Mouse (Mus musculus) forebrain, embryonic 14.5 days (tissue): ENCODE measurements around the gene Zbp1. TPM values are rescaled to one million over a fixed set of nuclear protein-coding genes. Genes with fewer than 3 reads are reported as not detected.

ENCODE experiments used
- ATAC-seq: fragments of 200-750 bp; cut with Nextera tagmentation; 2 replicates; pipeline ENCODE4 v1.8.0; 2017; ENCODE audit warnings: mild to moderate bottlenecking, moderate library complexity
- DNase-seq: peaks from one replicate; pipeline ENCODE4 v3.0.0-alpha.2; 2015; ENCODE audit warnings: low spot score
- H3K27ac ChIP-seq: fragments of 300-500 bp; sonication (generic); 2 replicates; pipeline ENCODE4 v1.5.1; 2014; ENCODE audit warnings: low read depth, mild to moderate bottlenecking, control low read depth, low read length, moderate library complexity
- H3K27me3 ChIP-seq: fragments of 300-500 bp; sonication (generic); replicated peaks from 2 replicates; pipeline ENCODE4 v1.6.1; 2014; ENCODE audit warnings: low read length, control low read depth, mixed read lengths; ENCODE audit not compliant: control insufficient read depth, insufficient read depth
- H3K36me3 ChIP-seq: fragments of 300-500 bp; sonication (generic); 2 replicates; pipeline ENCODE4 v1.6.1; 2014; ENCODE audit warnings: low read length, control low read depth; ENCODE audit not compliant: control insufficient read depth, insufficient read depth
- H3K4me1 ChIP-seq: fragments of 300-500 bp; sonication (generic); 2 replicates; pipeline ENCODE4 v1.6.1; 2014; ENCODE audit warnings: antibody characterized with exemption, low read length, control low read depth; ENCODE audit not compliant: control insufficient read depth, insufficient read depth
- H3K4me2 ChIP-seq: fragments of 300-500 bp; sonication (generic); 2 replicates; pipeline ENCODE4 v1.6.1; 2014; ENCODE audit warnings: mild to moderate bottlenecking, control low read depth, low read length
- H3K4me3 ChIP-seq: fragments of 300-500 bp; sonication (generic); 2 replicates; pipeline ENCODE4 v1.5.1; 2014; ENCODE audit warnings: low read depth, low read length, control low read depth
- H3K9ac ChIP-seq: fragments of 300-500 bp; sonication (generic); 2 replicates; pipeline ENCODE4 v1.6.1; 2014; ENCODE audit warnings: mild to moderate bottlenecking, low read length, control low read depth, moderate library complexity
- H3K9me3 ChIP-seq: fragments of 300-500 bp; sonication (generic); replicated peaks from 2 replicates; pipeline ENCODE4 v1.6.1; 2016; ENCODE audit warnings: low read length, control low read depth, mixed read lengths; ENCODE audit not compliant: control insufficient read depth
- WGBS: fragments of 180-500 bp; shearing (Covaris S2); extraction: QIAGEN DNeasy Blood & Tissue Kit; methylation state at CpG from one replicate; pipeline ENCODE4 v1.1.7; 2014; 5-methylcytosine and 5-hydroxymethylcytosine counted together
- polyA plus RNA-seq: library from polyadenylated mRNA; unstranded; fragments of >200 nt; fragmentation: Nextera tagmentation; extraction: Ambion mirVana; gene quantifications from 2 replicates; pipeline ENCODE4 v1.2.1, GENCODE M21; 2014

Zbp1 gene
- polyA plus RNA-seq, 1 experiment from 2014 or later: not detected

DNA sequence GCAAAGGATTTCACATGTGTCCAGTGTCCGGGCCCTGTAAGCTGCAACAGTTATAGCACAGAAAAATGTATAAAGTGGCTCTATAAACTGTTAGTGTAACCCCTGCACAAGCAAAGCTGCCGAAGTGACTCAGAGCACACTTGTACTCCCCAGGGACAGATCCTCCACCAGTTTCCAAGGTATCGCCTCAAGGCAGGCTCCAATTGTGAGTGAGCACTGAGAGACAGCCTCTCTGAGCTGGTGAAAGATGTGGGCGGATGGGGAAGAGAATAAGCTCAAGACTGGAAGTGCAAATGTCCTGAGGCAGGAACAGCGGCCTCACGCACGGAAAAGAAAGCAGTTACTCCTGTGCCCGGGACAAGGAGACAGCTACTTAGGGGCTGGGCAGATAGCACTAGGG, 31.2 kb upstream of the Zbp1 start:
- Histone ChIP-seq H3K4me2 (no peak overlapping the region), H3K4me3 (no peak overlapping the region), H3K4me1 (peaks cover 53% of the 10 kb centered on the region), H3K36me3 (no peaks in the 10 kb centered on the region), H3K9ac (no peak overlapping the region), H3K9me3 (no peaks in the 10 kb centered on the region), H3K27me3 (no peaks in the 10 kb centered on the region), H3K27ac (peak overlapping the region; percentile 6; the same call in 1 of the 2 replicates)
- no peak for ATAC-seq
- WGBS: 74% methylated on average over 8 of the region's 8 CpGs
- DNase-seq: no peak

GRCm38 (mm10) chr2:173249386-173249785, 30.7 kb upstream of the Zbp1 start:
- Histone ChIP-seq H3K27me3 (no peaks in the 10 kb centered on the region), H3K4me3 (no peak overlapping the region), H3K4me1 (peaks cover 47% of the 10 kb centered on the region), H3K27ac (peak overlapping the region; percentile 15; the same call in 1 of the 2 replicates), H3K9ac (no peak overlapping the region), H3K36me3 (no peaks in the 10 kb centered on the region), H3K9me3 (no peaks in the 10 kb centered on the region), H3K4me2 (no peak overlapping the region)
- DNase-seq (peak; percentile 54), ATAC-seq (peak; percentile 43; the same call in 1 of the 2 replicates)
- WGBS: 56% methylated on average over 3 of the region's 3 CpGs

- H3K27me3 ChIP-seq: no peaks in the 10 kb centered on the region
- no peaks in the 10 kb centered on the region for H3K9me3 ChIP-seq
- no peaks in the 10 kb centered on the region for H3K36me3 ChIP-seq
- DNase-seq (no peak), ATAC-seq (no peak)
- H3K9ac ChIP-seq: no peak overlapping the region
- 81% methylated on average over 7 of the region's 7 CpGs for WGBS
- 0 out of 2 replicates have a peak overlapping the region, but pooled peaks have one; percentile 15 for H3K27ac ChIP-seq
- H3K4me1 ChIP-seq: peaks cover 44% of the 10 kb centered on the region
- no peak overlapping the region for H3K4me3 ChIP-seq
- no peak overlapping the region for H3K4me2 ChIP-seq
These were observed 30.1 kb upstream of the Zbp1 start for GRCm38 (mm10) chr2:173248822-173249221.

- Histone ChIP-seq H3K36me3 (no peaks in the 10 kb centered on the region), H3K4me3 (no peak overlapping the region), H3K4me2 (no peak overlapping the region), H3K9me3 (no peaks in the 10 kb centered on the region), H3K27ac (no peak overlapping the region), H3K4me1 (peaks cover 43% of the 10 kb centered on the region), H3K27me3 (no peaks in the 10 kb centered on the region), H3K9ac (no peak overlapping the region)
- ATAC-seq (no peak), DNase-seq (no peak)
- 63% methylated on average over 2 of the region's 2 CpGs for WGBS
These were observed 29.2 kb upstream of the Zbp1 start for GRCm38 (mm10) chr2:173247911-173248310.

- Histone ChIP-seq H3K4me2 (no peak overlapping the region), H3K9ac (no peak overlapping the region), H3K36me3 (no peaks in the 10 kb centered on the region), H3K27ac (no peak overlapping the region), H3K4me3 (no peak overlapping the region), H3K4me1 (peaks cover 45% of the 10 kb centered on the region), H3K27me3 (no peaks in the 10 kb centered on the region), H3K9me3 (no peaks in the 10 kb centered on the region)
- ATAC-seq: no peak
- WGBS: 15% methylated on average over 2 of the region's 2 CpGs
- no peak for DNase-seq
These were observed 28.5 kb upstream of the Zbp1 start for GRCm38 (mm10) chr2:173247197-173247596.

GRCm38 (mm10) chr2:173246688-173247087, 28.0 kb upstream of the Zbp1 start:
- peaks cover 40% of the 10 kb centered on the region for H3K4me1 ChIP-seq
- H3K4me2 ChIP-seq: no peak overlapping the region
- no peak overlapping the region for H3K9ac ChIP-seq
- H3K27ac ChIP-seq: no peak overlapping the region
- H3K27me3 ChIP-seq: no peaks in the 10 kb centered on the region
- H3K4me3 ChIP-seq: no peak overlapping the region
- no peaks in the 10 kb centered on the region for H3K9me3 ChIP-seq
- no peaks in the 10 kb centered on the region for H3K36me3 ChIP-seq
- DNase-seq: no peak
- ATAC-seq: no peak
- 73% methylated on average over 8 of the region's 8 CpGs for WGBS

DNA sequence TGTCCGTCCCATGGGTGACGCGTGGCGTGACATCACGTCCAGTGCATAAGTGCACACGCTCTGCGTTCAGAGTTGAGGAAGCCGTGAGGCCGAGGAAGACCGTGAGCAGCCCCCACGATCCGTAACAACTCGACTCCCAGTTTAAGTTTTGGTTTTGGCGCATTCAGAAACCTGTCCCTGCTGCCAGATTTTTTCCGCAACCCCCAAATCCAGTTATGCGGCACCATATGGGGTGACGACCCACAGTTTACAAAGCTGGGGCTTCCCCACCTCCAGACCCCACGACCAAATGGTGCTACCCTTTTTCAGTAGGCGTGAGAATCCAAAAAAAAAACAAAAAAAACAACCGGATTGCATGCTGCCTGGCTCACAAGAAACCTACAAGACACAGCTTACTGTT, 26.5 kb upstream of the Zbp1 start:
- no peaks in the 10 kb centered on the region for H3K27me3 ChIP-seq
- DNase-seq (peak; percentile 42), ATAC-seq (no peak)
- no peak overlapping the region for H3K9ac ChIP-seq
- 74% methylated on average over 20 of the region's 20 CpGs for WGBS
- H3K9me3 ChIP-seq: no peaks in the 10 kb centered on the region
- H3K36me3 ChIP-seq: no peaks in the 10 kb centered on the region
- peaks cover 37% of the 10 kb centered on the region for H3K4me1 ChIP-seq
- H3K4me2 ChIP-seq: no peak overlapping the region
- no peak overlapping the region for H3K4me3 ChIP-seq
- no peak overlapping the region for H3K27ac ChIP-seq

DNA sequence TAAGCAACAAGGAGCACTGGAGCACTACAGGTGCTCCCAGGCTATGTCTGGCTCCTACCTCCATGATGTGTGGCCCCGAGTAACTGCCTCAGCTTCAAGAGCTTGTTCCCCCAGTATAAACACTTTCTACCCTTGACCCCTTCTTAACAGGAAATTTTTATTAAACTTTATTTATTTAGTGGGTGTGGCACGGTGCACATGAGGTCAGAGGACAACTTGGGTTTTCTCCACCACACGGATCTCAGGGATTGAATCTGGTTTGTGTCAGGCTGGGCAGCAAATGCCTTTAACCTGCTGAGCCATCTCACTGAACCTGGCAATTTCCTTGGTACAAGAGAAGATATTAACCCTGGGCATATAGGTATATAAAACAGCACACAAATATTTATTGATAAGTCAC, 25.4 kb upstream of the Zbp1 start:
- no peak overlapping the region for H3K4me3 ChIP-seq
- 84% methylated on average over 3 of the region's 3 CpGs for WGBS
- DNase-seq (no peak), ATAC-seq (no peak)
- no peaks in the 10 kb centered on the region for H3K36me3 ChIP-seq
- H3K9ac ChIP-seq: no peak overlapping the region
- H3K27me3 ChIP-seq: no peaks in the 10 kb centered on the region
- no peak overlapping the region for H3K4me2 ChIP-seq
- no peaks in the 10 kb centered on the region for H3K9me3 ChIP-seq
- H3K4me1 ChIP-seq: peaks cover 31% of the 10 kb centered on the region
- no peak overlapping the region for H3K27ac ChIP-seq

DNA sequence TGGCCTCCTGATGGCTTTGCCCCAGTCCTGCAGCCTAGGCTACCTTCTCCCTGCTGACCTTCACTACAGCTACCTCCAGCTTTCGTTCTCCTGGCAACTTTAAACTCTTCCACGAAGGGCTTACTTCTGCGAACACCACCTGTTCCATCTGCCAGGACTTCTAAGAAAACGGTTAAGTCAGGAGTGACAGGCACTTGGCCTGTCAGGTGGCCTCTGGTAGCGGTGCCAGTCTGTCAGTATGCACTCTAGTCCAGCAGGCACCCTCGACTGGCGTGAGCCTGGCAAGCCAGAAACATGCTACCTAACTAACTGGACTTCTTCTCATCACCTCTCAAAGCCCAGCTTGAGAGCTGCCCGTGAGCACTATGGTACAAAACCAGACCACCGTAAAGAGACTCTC, 24.9 kb upstream of the Zbp1 start:
- Histone ChIP-seq H3K4me2 (no peak overlapping the region), H3K9me3 (no peaks in the 10 kb centered on the region), H3K4me1 (peaks cover 33% of the 10 kb centered on the region), H3K27ac (no peak overlapping the region), H3K27me3 (no peaks in the 10 kb centered on the region), H3K4me3 (no peak overlapping the region), H3K9ac (no peak overlapping the region), H3K36me3 (no peaks in the 10 kb centered on the region)
- WGBS: 67% methylated on average over 9 of the region's 9 CpGs
- DNase-seq (no peak), ATAC-seq (no peak)
